Mouse (Mus musculus): ENCODE measurements at regions not wholly inside any gene's neighbourhood (a gene's known extent, or its start where the extent isn't known, plus 50 kb on each side); places are given as distances from the start of the nearest gene placed in this dataset.
A peak's percentile ranks its signal among the peaks of the same experiment; 100 is the strongest.

GRCm38 (mm10) chr11:56247333-56247823 is 206.6 kb upstream of the Nmur2 start:
- DNase-seq (no peak), ATAC-seq (ENCODE audit: insufficient read depth) (no peak)
- Histone ChIP-seq H3K4me2 (no peak overlapping the region), H3K9me3 (ENCODE audit: low read depth, low read length) (no peaks in the 10 kb centered on the region), H3K27ac (ENCODE audit: low read depth) (no peak overlapping the region), H3K4me1 (ENCODE audit: insufficient read depth) (no peaks in the 10 kb centered on the region), H3K36me3 (ENCODE audit: insufficient read depth) (no peaks in the 10 kb centered on the region), H3K27me3 (ENCODE audit: insufficient read depth, low read length) (no peaks in the 10 kb centered on the region), H3K9ac (no peak overlapping the region), H3K4me3 (ENCODE audit: low read depth, low read length) (no peak overlapping the region)
- WGBS = 17% methylated on average over 4 of the region's 4 CpGs
- no peak for TF ChIP-seq CTCF (IDR thresholded peaks at IDR 0.05; ENCODE audit: low read depth)

- WGBS = 46% methylated on average over 5 of the region's 5 CpGs
- no peak overlapping the region for H3K4me3 ChIP-seq (ENCODE audit: low read depth, low read length)
- H3K36me3 ChIP-seq (ENCODE audit: insufficient read depth) = no peaks in the 10 kb centered on the region
- no peak overlapping the region for H3K9ac ChIP-seq
- peak; percentile 34 for DNase-seq
- ATAC-seq (ENCODE audit: insufficient read depth) = no peak
- H3K27me3 ChIP-seq (ENCODE audit: insufficient read depth, low read length) = no peaks in the 10 kb centered on the region
- no peak for TF ChIP-seq CTCF (IDR thresholded peaks at IDR 0.05; ENCODE audit: low read depth)
- no peaks in the 10 kb centered on the region for H3K9me3 ChIP-seq (ENCODE audit: low read depth, low read length)
- no peak overlapping the region for H3K27ac ChIP-seq (ENCODE audit: low read depth)
- no peaks in the 10 kb centered on the region for H3K4me1 ChIP-seq (ENCODE audit: insufficient read depth)
- H3K4me2 ChIP-seq = no peak overlapping the region
These were observed 205.9 kb upstream of the Nmur2 start for GRCm38 (mm10) chr11:56246549-56247332.

GRCm38 (mm10) chr11:56244951-56245350 is 204.1 kb upstream of the Nmur2 start:
- Histone ChIP-seq H3K4me2 (no peak overlapping the region), H3K9ac (no peak overlapping the region), H3K4me3 (ENCODE audit: low read depth, low read length) (no peak overlapping the region), H3K4me1 (ENCODE audit: insufficient read depth) (no peaks in the 10 kb centered on the region), H3K9me3 (ENCODE audit: low read depth, low read length) (no peaks in the 10 kb centered on the region), H3K36me3 (ENCODE audit: insufficient read depth) (no peaks in the 10 kb centered on the region), H3K27ac (ENCODE audit: low read depth) (no peak overlapping the region), H3K27me3 (ENCODE audit: insufficient read depth, low read length) (no peaks in the 10 kb centered on the region)
- DNase-seq (no peak), ATAC-seq (ENCODE audit: insufficient read depth) (no peak)
- TF ChIP-seq CTCF (IDR thresholded peaks at IDR 0.05; ENCODE audit: low read depth) = no peak
- WGBS = 69% methylated on average over 2 of the region's 2 CpGs

GRCm38 (mm10) chr11:56243447-56243846 is 202.6 kb upstream of the Nmur2 start:
- Histone ChIP-seq H3K9ac (no peak overlapping the region), H3K9me3 (ENCODE audit: low read depth, low read length) (no peaks in the 10 kb centered on the region), H3K4me2 (no peak overlapping the region), H3K4me3 (ENCODE audit: low read depth, low read length) (no peak overlapping the region), H3K36me3 (ENCODE audit: insufficient read depth) (no peaks in the 10 kb centered on the region), H3K27ac (ENCODE audit: low read depth) (no peak overlapping the region), H3K4me1 (ENCODE audit: insufficient read depth) (no peaks in the 10 kb centered on the region), H3K27me3 (ENCODE audit: insufficient read depth, low read length) (no peaks in the 10 kb centered on the region)
- no peak for TF ChIP-seq CTCF (IDR thresholded peaks at IDR 0.05; ENCODE audit: low read depth)
- ATAC-seq (ENCODE audit: insufficient read depth) (no peak), DNase-seq (no peak)
- WGBS = 57% methylated on average over 8 of the region's 8 CpGs

- ATAC-seq (ENCODE audit: insufficient read depth) (no peak), DNase-seq (no peak)
- H3K36me3 ChIP-seq (ENCODE audit: insufficient read depth) = no peaks in the 10 kb centered on the region
- H3K27ac ChIP-seq (ENCODE audit: low read depth) = no peak overlapping the region
- H3K4me3 ChIP-seq (ENCODE audit: low read depth, low read length) = no peak overlapping the region
- 54% methylated on average over 4 of the region's 4 CpGs for WGBS
- H3K27me3 ChIP-seq (ENCODE audit: insufficient read depth, low read length) = no peaks in the 10 kb centered on the region
- H3K4me2 ChIP-seq = no peak overlapping the region
- H3K9me3 ChIP-seq (ENCODE audit: low read depth, low read length) = no peaks in the 10 kb centered on the region
- no peak for TF ChIP-seq CTCF (IDR thresholded peaks at IDR 0.05; ENCODE audit: low read depth)
- H3K4me1 ChIP-seq (ENCODE audit: insufficient read depth) = no peaks in the 10 kb centered on the region
- H3K9ac ChIP-seq = no peak overlapping the region
These were observed 197.9 kb upstream of the Nmur2 start for GRCm38 (mm10) chr11:56238745-56239144.

- DNase-seq (no peak), ATAC-seq (ENCODE audit: insufficient read depth) (no peak)
- no peak overlapping the region for H3K9ac ChIP-seq
- no peak for TF ChIP-seq CTCF (IDR thresholded peaks at IDR 0.05; ENCODE audit: low read depth)
- no peak overlapping the region for H3K4me2 ChIP-seq
- no peak overlapping the region for H3K27ac ChIP-seq (ENCODE audit: low read depth)
- WGBS = 80% methylated on average over 2 of the region's 2 CpGs
- H3K36me3 ChIP-seq (ENCODE audit: insufficient read depth) = no peaks in the 10 kb centered on the region
- no peaks in the 10 kb centered on the region for H3K9me3 ChIP-seq (ENCODE audit: low read depth, low read length)
- H3K4me1 ChIP-seq (ENCODE audit: insufficient read depth) = no peaks in the 10 kb centered on the region
- H3K27me3 ChIP-seq (ENCODE audit: insufficient read depth, low read length) = no peaks in the 10 kb centered on the region
- no peak overlapping the region for H3K4me3 ChIP-seq (ENCODE audit: low read depth, low read length)
These were observed 184.2 kb upstream of the Nmur2 start for GRCm38 (mm10) chr11:56224999-56225398.

GRCm38 (mm10) chr11:56215706-56216105 is 174.9 kb upstream of the Nmur2 start:
- Histone ChIP-seq H3K27ac (ENCODE audit: low read depth) (no peak overlapping the region), H3K9me3 (ENCODE audit: low read depth, low read length) (no peaks in the 10 kb centered on the region), H3K4me1 (ENCODE audit: insufficient read depth) (no peaks in the 10 kb centered on the region), H3K36me3 (ENCODE audit: insufficient read depth) (no peaks in the 10 kb centered on the region), H3K27me3 (ENCODE audit: insufficient read depth, low read length) (no peaks in the 10 kb centered on the region), H3K4me2 (no peak overlapping the region), H3K4me3 (ENCODE audit: low read depth, low read length) (no peak overlapping the region), H3K9ac (no peak overlapping the region)
- no peak for ATAC-seq (ENCODE audit: insufficient read depth)
- TF ChIP-seq CTCF (IDR thresholded peaks at IDR 0.05; ENCODE audit: low read depth) = no peak
- 73% methylated on average over 2 of the region's 2 CpGs for WGBS
- DNase-seq = no peak
